Mouse (Mus musculus): Measurements from ENCODE around the gene Olfr855. TPM values are rescaled to one million over a fixed set of nuclear protein-coding genes. Genes with fewer than 3 reads are reported as not detected.

Gene Olfr855
- not detected for total RNA-seq (2021)
- long read RNA-seq, experiment 1, result 0 reads
- long read RNA-seq, experiment 2, result 0 reads

GRCm38 (mm10) chr9:19582317-19582716, at the start of gene Olfr855:
Olfr855 (plus strand) TSS chr9:19582617.
- DNase-seq, result no peak

- no peak for DNase-seq
Observed at GRCm38 (mm10) chr9:19540976-19541375, 41.4 kb upstream of the Olfr855 start, which contains the start of gene Olfr853. Olfr853 (minus strand) TSS chr9:19541076.

GRCm38 (mm10) chr9:19567282-19567681, 15.1 kb upstream of the Olfr855 start, which contains the start of gene Olfr854:
Olfr854 (minus strand) TSS chr9:19567382.
- DNase-seq, result no peak

GRCm38 (mm10) chr9:19621297-19621696, 38.9 kb downstream of the Olfr855 start:
- DNase-seq, result no peak

- DNase-seq, result peak; percentile 85
Observed at GRCm38 (mm10) chr9:19621843-19622822, 39.7 kb downstream of the Olfr855 start, which contains the start of gene Zfp317. Zfp317 (plus strand) TSS chr9:19622102.

- no peak for DNase-seq
Observed at GRCm38 (mm10) chr9:19629574-19629973, 47.2 kb downstream of the Olfr855 start.

Other genes with a start within 250 kb of the Olfr855 start
- gene Olfr845, start 246.2 kb upstream of the Olfr855 start, total RNA-seq (2021), result not detected
- not detected for gene Olfr846, start 218.6 kb upstream of the Olfr855 start, total RNA-seq (2021)
- not detected for gene Olfr847, start 203.9 kb upstream of the Olfr855 start, total RNA-seq (2021)
- not detected for gene Olfr849, start 142.4 kb upstream of the Olfr855 start, total RNA-seq (2021)
- gene Olfr850, start 104.4 kb upstream of the Olfr855 start, total RNA-seq (2021), result not detected
- not detected for gene Olfr851, start 89.3 kb upstream of the Olfr855 start, total RNA-seq (2021)
- gene Olfr853, start 41.5 kb upstream of the Olfr855 start, total RNA-seq (2021), result not detected
- gene Olfr854, start 15.2 kb upstream of the Olfr855 start, total RNA-seq (2021), result not detected
- gene Zfp317, start 39.5 kb downstream of the Olfr855 start, total RNA-seq (2021), result 10 to 100 TPM; 15.6 to 19.0 TPM
- not detected for gene Olfr857, start 126.8 kb downstream of the Olfr855 start, total RNA-seq (2021)
- not detected for gene Olfr58, start 197.7 kb downstream of the Olfr855 start, total RNA-seq (2021)
- not detected for gene Olfr859, start 222.3 kb downstream of the Olfr855 start, total RNA-seq (2021)

Measured in adrenal gland, postnatal 10 days (tissue).